Comparison of ENCODE assay signal across 17 mouse cellular contexts in genomic region chr2:79059944-79060238, GRCm38 (mm10).
A peak's percentile ranks its signal among the peaks of the same experiment; 100 is the strongest.
DNase-seq lines count a peak whose midpoint lies in the region; ATAC-seq and TF ChIP-seq lines count a peak whose summit lies in the region.
"Had no signal": no experiment of that assay in that cellular context is flagged by ENCODE, and none has a peak within 500 bp of the region (broad histone marks: within the 10 kb centered on the region; RNA-seq: fewer than 3 reads in every experiment).

No protein-coding gene starts in this region.

- no peaks in the 10 kb centered on the region for H3K4me1 ChIP-seq in neural tube, embryonic 11.5 days (ENCODE audit: control insufficient read depth, insufficient read depth, low read length)
- no peaks in the 10 kb centered on the region for H3K4me1 ChIP-seq in forebrain, postnatal 0 days (ENCODE audit: insufficient read depth)
- no peaks in the 10 kb centered on the region for H3K4me1 ChIP-seq in hindbrain, postnatal 0 days (ENCODE audit: insufficient read depth, low read length)
- H3K4me1 ChIP-seq in kidney, adult 2 months (ENCODE audit: control insufficient read depth, insufficient read depth, low read length): no peaks in the 10 kb centered on the region
- H3K4me1 ChIP-seq: heart, embryonic 12.5 days had no signal

- no peaks in the 10 kb centered on the region for H3K27me3 ChIP-seq in neural tube, embryonic 11.5 days (ENCODE audit: control insufficient read depth, insufficient read depth, low read length)
- no peaks in the 10 kb centered on the region for H3K27me3 ChIP-seq in forebrain, postnatal 0 days (ENCODE audit: insufficient read depth, low read length)
- no peaks in the 10 kb centered on the region for H3K27me3 ChIP-seq in hindbrain, postnatal 0 days (ENCODE audit: insufficient read depth, low read length)
- no peaks in the 10 kb centered on the region for H3K27me3 ChIP-seq in splenic B cell, adult 2 months (ENCODE audit: control insufficient read depth, insufficient read depth, low read length, poor library complexity, severe bottlenecking)
- no peaks in the 10 kb centered on the region for H3K27me3 ChIP-seq in kidney, adult 2 months (replicated peaks; ENCODE audit: control insufficient read depth, insufficient read depth, low read length)
- H3K27me3 ChIP-seq: heart, embryonic 12.5 days; limb, embryonic 13.5 days; megakaryocyte, embryonic 14.5 days had no signal

- H3K4me3 ChIP-seq in neural tube, embryonic 11.5 days (ENCODE audit: low read depth, low read length): no peak overlapping the region
- H3K4me3 ChIP-seq in forebrain, postnatal 0 days (ENCODE audit: low read depth, low read length): no peak overlapping the region
- H3K4me3 ChIP-seq in hindbrain, postnatal 0 days (ENCODE audit: low read length): no peak overlapping the region
- H3K4me3 ChIP-seq in kidney, adult 2 months (ENCODE audit: insufficient read depth, low read depth, low read length): no peak overlapping the region
- H3K4me3 ChIP-seq: heart, embryonic 12.5 days; limb, embryonic 13.5 days; megakaryocyte, embryonic 14.5 days had no signal

- H3K9me3 ChIP-seq in neural tube, embryonic 11.5 days (ENCODE audit: control insufficient read depth, low read length): no peaks in the 10 kb centered on the region
- H3K9me3 ChIP-seq in forebrain, postnatal 0 days (ENCODE audit: low read length): no peaks in the 10 kb centered on the region
- no peaks in the 10 kb centered on the region for H3K9me3 ChIP-seq in hindbrain, postnatal 0 days (ENCODE audit: low read length)
- H3K9me3 ChIP-seq: G1E; heart, embryonic 12.5 days; limb, embryonic 13.5 days; megakaryocyte, embryonic 14.5 days had no signal

- no peaks in the 10 kb centered on the region for H3K36me3 ChIP-seq in neural tube, embryonic 11.5 days (ENCODE audit: control insufficient read depth, insufficient read depth, low read length)
- no peaks in the 10 kb centered on the region for H3K36me3 ChIP-seq in forebrain, postnatal 0 days (ENCODE audit: insufficient read depth)
- no peaks in the 10 kb centered on the region for H3K36me3 ChIP-seq in hindbrain, postnatal 0 days (ENCODE audit: insufficient read depth, low read length)
- no peaks in the 10 kb centered on the region for H3K36me3 ChIP-seq in splenic B cell, adult 2 months (ENCODE audit: control insufficient read depth, insufficient read depth, low read length, poor library complexity, severe bottlenecking)
- H3K36me3 ChIP-seq in kidney, adult 2 months (ENCODE audit: control insufficient read depth, insufficient read depth, low read length): no peaks in the 10 kb centered on the region
- H3K36me3 ChIP-seq: G1E; heart, embryonic 12.5 days; limb, embryonic 13.5 days had no signal

- no peak overlapping the region for H3K4me2 ChIP-seq in neural tube, embryonic 11.5 days (ENCODE audit: low read depth)
- H3K4me2 ChIP-seq in forebrain, postnatal 0 days (ENCODE audit: low read depth): no peak overlapping the region
- H3K4me2 ChIP-seq in hindbrain, postnatal 0 days (ENCODE audit: low read depth, low read length): no peak overlapping the region
- H3K4me2 ChIP-seq: heart, embryonic 12.5 days; limb, embryonic 13.5 days had no signal

- H3K27ac ChIP-seq in neural tube, embryonic 11.5 days (ENCODE audit: low read depth, low read length): no peak overlapping the region
- 0 out of 2 replicates have a peak overlapping the region, but pooled peaks have one; percentile 5 for H3K27ac ChIP-seq in forebrain, postnatal 0 days (ENCODE audit: low read depth, low read length)
- 0 out of 2 replicates have a peak overlapping the region, but pooled peaks have one; percentile 22 for H3K27ac ChIP-seq in hindbrain, postnatal 0 days
- no peak overlapping the region for H3K27ac ChIP-seq in kidney, adult 2 months (ENCODE audit: insufficient read depth, low read depth, low read length)
- H3K27ac ChIP-seq: limb, embryonic 13.5 days; liver, embryonic 14.5 days; stomach, postnatal 0 days had no signal

- no peak for DNase-seq in neural tube, embryonic 11.5 days (ENCODE audit: low spot score)
- DNase-seq in neural tube, embryonic 10.5 days (ENCODE audit: extremely low spot score, low spot score): no peak
- no peak for DNase-seq in forebrain, postnatal 0 days
- peak; percentile 29 for DNase-seq in hindbrain, postnatal 0 days (ENCODE audit: low spot score)
- DNase-seq in splenic B cell, adult 2 months (ENCODE audit: low read depth, low spot score): peak; percentile 29
- DNase-seq in kidney, adult 2 months: no peak
- DNase-seq in left cerebral cortex, adult 8-10 months (ENCODE audit: low spot score in 2 of 2): no peak
- no peak for DNase-seq in testis, postnatal 10 days (ENCODE audit: low spot score)
- DNase-seq: kidney, adult 11 months; kidney, postnatal 14 days; thymus, postnatal 25 days had no signal

- ATAC-seq in neural tube, embryonic 11.5 days (ENCODE audit: insufficient read depth, low FRiP score, low TSS enrichment): peak; percentile 33; the same call in 1 of the 2 replicates
- no peak for ATAC-seq in forebrain, postnatal 0 days
- ATAC-seq in hindbrain, postnatal 0 days: peak; percentile 7; the same call in 1 of the 2 replicates

- no peak for TF ChIP-seq POLR2A in kidney, adult 2 months (IDR thresholded peaks at IDR 0.05; ENCODE audit: low read depth, low read length)

- no peak for TF ChIP-seq CTCF in forebrain, postnatal 0 days (IDR thresholded peaks at IDR 0.05; ENCODE audit: low read depth)
- no peak for TF ChIP-seq CTCF in hindbrain, postnatal 0 days (IDR thresholded peaks at IDR 0.05; ENCODE audit: low read depth)
- TF ChIP-seq CTCF in kidney, adult 2 months (conservative IDR thresholded peaks at IDR 0.05; ENCODE audit: insufficient read depth, insufficient read length, low read depth, low read length): no peak

- no peak overlapping the region for H3K9ac ChIP-seq in neural tube, embryonic 11.5 days (ENCODE audit: low read length)
- no peak overlapping the region for H3K9ac ChIP-seq in forebrain, postnatal 0 days
- H3K9ac ChIP-seq in hindbrain, postnatal 0 days (replicated peaks; ENCODE audit: low read length): no peak overlapping the region
- H3K9ac ChIP-seq: heart, embryonic 12.5 days; limb, embryonic 13.5 days; liver, embryonic 14.5 days had no signal

- WGBS in neural tube, embryonic 11.5 days: 81% methylated on average over 4 of the region's 4 CpGs
- WGBS in forebrain, postnatal 0 days: 66% methylated on average over 4 of the region's 4 CpGs
- 67% methylated on average over 4 of the region's 4 CpGs for WGBS in hindbrain, postnatal 0 days
- 83% methylated on average over 4 of the region's 4 CpGs for WGBS in kidney, adult 2 months

Comparison
In these comparisons a context has a peak if more than half of its experiments do, and no peak if none do; other contexts are left out.
1. DNase-seq: peak in hindbrain, postnatal 0 days (single experiment) and splenic B cell, adult 2 months (single experiment); none in neural tube, embryonic 11.5 days (single experiment), neural tube, embryonic 10.5 days (single experiment), forebrain, postnatal 0 days (single experiment), kidney, adult 2 months (single experiment), left cerebral cortex, adult 8-10 months (0 of 2) and testis, postnatal 10 days (single experiment).
2. H3K27ac ChIP-seq: peak in forebrain, postnatal 0 days (single experiment) and hindbrain, postnatal 0 days (single experiment); none in neural tube, embryonic 11.5 days (single experiment) and kidney, adult 2 months (single experiment).